Mouse (Mus musculus) layer of hippocampus, postnatal 14 days (tissue): Measurements from ENCODE around the gene Smad5. TPM values are rescaled to one million over a fixed set of nuclear protein-coding genes. Genes with fewer than 3 reads are reported as not detected.

Experiments
- total RNA-seq, 2 experiments: library from RNA; stranded (reverse); gene quantifications; 2 replicates each; pipeline ENCODE4 v1.2.3; 2021

Gene Smad5
- total RNA-seq, 2 experiments from 2014 or later: 26.5 to 28.7 TPM

Other genes starting within 250 kb of the Smad5 start
- gene Il9, start 220.8 kb upstream of the Smad5 start, total RNA-seq: not detected
- gene Fbxl21, start 180.5 kb upstream of the Smad5 start, total RNA-seq: 1 to 10 TPM; 4.3 to 5.7 TPM
- gene Lect2, start 154.5 kb upstream of the Smad5 start, total RNA-seq: not detected
- 1 to 10 TPM; 3.3 to 4.7 TPM for gene Tgfbi, start 93.5 kb upstream of the Smad5 start, total RNA-seq
- gene Gm45623, start 50.8 kb downstream of the Smad5 start, total RNA-seq: 1 to 10 TPM; 1.6 to 1.7 TPM
- gene Trpc7, start 193.0 kb downstream of the Smad5 start, total RNA-seq: 1 to 10 TPM; 2.3 to 2.9 TPM